Mouse (Mus musculus) lung, embryonic 16.5 days (tissue): ENCODE measurements at regions not wholly inside any gene's neighbourhood (a gene's known extent, or its start where the extent isn't known, plus 50 kb on each side); places are given as distances from the start of the nearest gene placed in this dataset. TPM values are rescaled to one million over a fixed set of nuclear protein-coding genes. Genes with fewer than 3 reads are reported as not detected.

Source experiments
- ATAC-seq: fragments of 200-750 bp; cut with Nextera tagmentation; 2 replicates; pipeline ENCODE4 v1.8.0; 2017; ENCODE audit warnings: low read depth, mild to moderate bottlenecking, moderate library complexity
- H3K27ac ChIP-seq: fragments of 300-500 bp; sonication (generic); 2 replicates; pipeline ENCODE4 v1.5.1; 2014; ENCODE audit warnings: mild to moderate bottlenecking, control low read depth, low read length
- H3K27me3 ChIP-seq: fragments of 300-500 bp; sonication (generic); 2 replicates; pipeline ENCODE4 v1.6.1; 2014; ENCODE audit warnings: low read depth, low read length, mixed read lengths; ENCODE audit not compliant: control insufficient read depth, insufficient read depth
- H3K36me3 ChIP-seq: fragments of 300-500 bp; sonication (generic); 2 replicates; pipeline ENCODE4 v1.6.1; 2014; ENCODE audit warnings: low read length; ENCODE audit not compliant: control insufficient read depth, insufficient read depth
- H3K4me1 ChIP-seq: fragments of 300-500 bp; sonication (generic); replicated peaks from 2 replicates; pipeline ENCODE4 v1.6.1; 2014; ENCODE audit warnings: low read length, mixed read lengths; ENCODE audit not compliant: control insufficient read depth, insufficient read depth
- H3K4me2 ChIP-seq: fragments of 300-500 bp; sonication (generic); 2 replicates; pipeline ENCODE4 v1.6.1; 2014; ENCODE audit warnings: low read depth, low read length, control low read depth
- H3K4me3 ChIP-seq: fragments of 300-500 bp; sonication (generic); 2 replicates; pipeline ENCODE4 v1.5.1; 2014; ENCODE audit warnings: mild to moderate bottlenecking, low read length, control low read depth
- H3K9ac ChIP-seq: fragments of 300-500 bp; sonication (generic); 2 replicates; pipeline ENCODE4 v1.6.1; 2014; ENCODE audit warnings: low read length, control low read depth
- H3K9me3 ChIP-seq: fragments of 300-500 bp; sonication (generic); 2 replicates; pipeline ENCODE4 v1.6.1; 2016; ENCODE audit warnings: low read length; ENCODE audit not compliant: control insufficient read depth
- WGBS: fragments of 180-500 bp; shearing (Covaris S2); extraction: QIAGEN DNeasy Blood & Tissue Kit; methylation state at CpG from one replicate; pipeline ENCODE4 v1.1.7; 2014; 5-methylcytosine and 5-hydroxymethylcytosine counted together
- microRNA-seq: library from miRNA; unstranded; fragments of <30 nt; microRNA quantifications from one replicate; pipeline ENCODE4, GENCODE M21; 2016

DNA sequence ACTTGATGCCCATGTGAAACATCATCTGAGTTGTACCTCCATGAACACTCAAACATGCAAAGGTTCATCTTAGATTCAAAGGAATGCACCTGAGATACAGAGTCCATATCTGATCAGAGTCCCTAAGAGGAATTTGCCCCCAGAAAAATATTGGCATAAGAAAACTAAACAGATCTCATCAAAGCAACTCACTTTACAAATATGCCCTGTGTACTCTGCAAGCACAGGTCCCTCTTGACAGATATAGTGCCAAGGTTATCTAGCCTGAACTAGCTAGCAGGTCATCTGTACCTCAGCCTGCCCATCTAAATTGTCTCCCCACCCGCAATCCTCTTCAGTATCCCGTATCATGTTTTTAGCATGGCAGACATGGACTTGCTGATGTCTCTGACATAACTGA is 64.0 kb upstream of the Gm9747 start:
- Histone ChIP-seq H3K36me3 (no peaks in the 10 kb centered on the region), H3K9me3 (no peaks in the 10 kb centered on the region), H3K27me3 (no peaks in the 10 kb centered on the region), H3K9ac (no peak overlapping the region), H3K4me2 (no peak overlapping the region), H3K4me3 (no peak overlapping the region), H3K27ac (no peak overlapping the region), H3K4me1 (no peaks in the 10 kb centered on the region)
- no peak for ATAC-seq
- WGBS = 83% methylated on average over 2 of the region's 2 CpGs

DNA sequence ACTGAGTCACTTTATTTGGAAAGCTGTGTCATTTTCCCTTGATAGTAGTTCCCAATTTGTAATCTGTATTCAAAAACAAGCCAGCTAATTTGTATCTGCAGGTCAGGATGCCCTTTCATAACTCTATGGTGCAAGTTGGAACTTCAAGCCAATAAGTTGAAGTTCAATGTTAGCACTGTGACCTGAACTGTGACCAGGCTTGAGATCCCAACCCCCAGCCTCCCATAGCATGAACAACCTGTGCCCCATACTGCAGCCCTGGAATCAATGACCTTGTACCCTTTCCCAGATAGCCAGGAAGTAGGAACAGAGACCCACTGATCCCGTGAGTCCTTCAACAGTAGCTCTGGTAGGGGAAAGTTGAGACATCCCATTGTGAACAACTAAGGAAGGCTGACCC is 52.5 kb upstream of the Gm9747 start:
- WGBS = 63% methylated on average over 1 of the region's 1 CpGs
- Histone ChIP-seq H3K4me3 (no peak overlapping the region), H3K4me2 (no peak overlapping the region), H3K36me3 (no peaks in the 10 kb centered on the region), H3K4me1 (peaks cover 4% of the 10 kb centered on the region), H3K27ac (no peak overlapping the region), H3K9ac (no peak overlapping the region), H3K27me3 (no peaks in the 10 kb centered on the region), H3K9me3 (no peaks in the 10 kb centered on the region)
- ATAC-seq = no peak

Small RNA genes in the stretch of these regions (microRNA-seq; reads per million reads assigned to microRNA genes)
- not detected for gene Mir6344
